Mouse (Mus musculus) neutrophil, adult 65 days (primary cell): ENCODE measurements around the gene Csrp1. TPM values are rescaled to one million over a fixed set of nuclear protein-coding genes. Genes with fewer than 3 reads are reported as not detected.

ENCODE experiments used
- total RNA-seq: library from RNA; stranded (reverse); gene quantifications from 2 replicates; pipeline ENCODE4 v1.2.4, GENCODE M21; 2023

The Csrp1 gene
- total RNA-seq = 39.4 and 45.8 TPM in 2 replicates

DNA sequence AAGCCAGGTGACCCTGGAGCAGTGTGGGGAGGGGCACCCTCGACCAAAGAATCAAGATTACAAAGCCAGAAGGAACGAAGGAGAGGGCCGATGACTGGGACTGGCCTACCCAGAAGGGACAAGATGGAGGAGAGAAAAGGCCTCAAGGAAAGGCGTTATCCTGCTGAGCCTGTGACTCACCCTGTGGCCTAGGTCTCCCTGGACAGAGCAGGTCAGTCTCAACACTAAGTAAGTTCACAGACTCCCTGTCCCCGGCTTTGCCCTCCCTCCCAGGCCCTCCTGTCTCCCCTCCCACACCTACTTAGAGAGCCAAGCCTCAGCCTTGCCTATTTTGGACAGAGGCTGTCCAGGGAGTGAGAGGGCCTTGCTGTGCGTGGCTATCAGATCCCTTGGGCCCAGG is at the start of gene Csrp1:
Gene Csrp1, plus strand, starts transcription at position 79 of the 400 bp plus-strand sequence.

DNA sequence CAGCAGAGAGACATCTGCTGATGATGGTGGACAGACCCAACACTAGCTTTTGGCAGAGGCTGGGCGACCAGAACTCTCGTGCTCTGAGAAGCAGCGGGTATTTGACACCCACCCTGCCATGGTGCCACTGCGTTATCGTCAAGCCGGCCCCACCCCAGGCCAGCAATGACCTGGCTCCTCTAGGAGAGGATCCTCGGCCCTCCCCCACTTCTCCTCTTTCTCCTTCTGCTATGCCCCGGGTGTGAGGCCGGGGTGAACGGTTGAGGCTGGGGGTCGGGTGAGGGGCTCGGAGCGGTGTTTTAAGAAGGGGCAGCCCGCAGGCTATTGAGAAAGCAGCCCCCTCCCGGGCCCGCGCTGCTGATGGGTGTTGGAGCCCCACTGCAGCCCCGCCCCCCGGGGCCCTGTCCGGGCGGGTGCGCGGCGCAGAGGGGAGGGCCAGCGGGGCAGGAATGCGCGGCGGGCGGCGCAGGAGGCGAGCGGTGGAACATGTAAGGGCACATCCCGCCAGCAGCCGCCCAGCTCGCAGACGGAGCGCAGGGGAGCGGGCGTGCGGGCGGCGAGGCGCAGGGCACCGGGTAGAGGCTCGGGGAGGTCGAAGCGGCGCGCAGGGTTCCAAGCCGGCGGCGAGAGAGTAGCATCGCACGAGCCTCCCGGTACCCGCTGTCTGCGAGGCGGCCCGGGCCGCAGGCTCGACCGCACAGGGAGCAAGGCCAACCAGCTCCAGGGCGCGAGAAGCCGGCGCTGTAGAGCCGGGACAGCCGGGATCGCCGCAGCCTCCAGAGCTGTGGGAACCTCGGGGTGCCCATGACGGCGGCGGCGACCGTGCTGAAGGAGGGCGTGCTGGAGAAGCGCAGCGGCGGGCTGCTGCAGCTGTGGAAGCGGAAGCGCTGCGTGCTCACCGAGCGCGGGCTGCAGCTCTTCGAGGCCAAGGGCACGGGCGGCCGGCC is 46.1 kb downstream of the Csrp1 start, which contains the start of gene Phlda3:
Gene Phlda3, plus strand, starts transcription at position 475 of the 947 bp plus-strand sequence.

DNA sequence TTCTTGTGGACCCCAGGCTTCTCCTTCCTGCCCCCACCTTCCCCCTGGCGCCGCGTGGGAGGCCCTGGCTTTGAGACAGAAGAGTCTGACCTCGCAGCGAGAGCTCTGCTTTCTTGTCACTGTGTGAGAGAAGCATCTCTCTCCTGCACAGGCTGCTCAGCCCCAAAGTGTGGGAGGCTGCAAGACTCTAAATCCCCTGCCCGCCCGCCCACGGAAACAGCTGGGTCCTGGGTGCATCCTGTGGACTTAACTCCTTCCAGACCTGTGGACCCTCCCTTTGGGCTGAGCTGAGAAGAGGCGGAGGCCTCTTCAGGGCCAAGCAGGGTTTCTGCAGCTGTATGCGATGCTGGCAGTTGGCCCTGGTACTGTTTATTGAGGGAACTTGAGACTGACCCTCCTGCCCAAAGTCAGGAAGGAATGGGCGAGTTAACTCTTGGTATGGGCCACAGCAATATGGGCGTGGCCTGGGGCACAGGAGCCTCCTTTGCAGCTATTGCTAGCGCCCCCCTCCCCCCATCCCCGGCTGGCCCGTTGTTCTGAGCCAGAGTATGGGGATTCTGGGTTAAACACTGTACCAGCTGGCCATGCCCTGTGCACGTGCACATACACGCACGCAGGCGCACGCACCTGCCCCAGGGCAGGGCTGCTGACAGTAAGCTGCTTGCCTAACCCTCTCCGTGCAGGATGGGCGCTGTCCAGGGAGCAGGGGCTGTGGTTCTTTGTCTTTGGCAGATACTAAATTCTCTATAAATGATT is 59.1 kb downstream of the Csrp1 start, which contains the start of gene Tnni1:
Gene Tnni1, plus strand, starts transcription at position 655 of the 756 bp plus-strand sequence.

Other genes starting within 250 kb of the Csrp1 start
- 16.7 and 18.4 TPM in 2 replicates for gene Nav1, start 112.8 kb upstream of the Csrp1 start, total RNA-seq
- gene Phlda3, start 46.1 kb downstream of the Csrp1 start, total RNA-seq = not detected in 2 replicates
- gene Tnni1, start 59.4 kb downstream of the Csrp1 start, total RNA-seq = not detected in 2 replicates
- gene Lad1, start 98.5 kb downstream of the Csrp1 start, total RNA-seq = not detected in 2 replicates
- not detected in 2 replicates for gene Tnnt2, start 116.3 kb downstream of the Csrp1 start, total RNA-seq
- not detected in 2 replicates for gene Pkp1, start 199.1 kb downstream of the Csrp1 start, total RNA-seq